Mouse (Mus musculus): Measurements from ENCODE around the gene S1pr3. TPM values are rescaled to one million over a fixed set of nuclear protein-coding genes. Genes with fewer than 3 reads are reported as not detected.

S1pr3 gene
- polyA plus RNA-seq, 1 experiment = 51.1 TPM

- no peak for TF ChIP-seq CTCF (IDR thresholded peaks at IDR 0.05; ENCODE audit: insufficient read depth, low read length)
- no peak for TF ChIP-seq POLR2A (IDR thresholded peaks at IDR 0.05; ENCODE audit: borderline replicate concordance, extremely low read depth, low read depth, low read length)
These were observed 28.8 kb upstream of the S1pr3 start for GRCm38 (mm10) chr13:51379596-51379995.

DNA sequence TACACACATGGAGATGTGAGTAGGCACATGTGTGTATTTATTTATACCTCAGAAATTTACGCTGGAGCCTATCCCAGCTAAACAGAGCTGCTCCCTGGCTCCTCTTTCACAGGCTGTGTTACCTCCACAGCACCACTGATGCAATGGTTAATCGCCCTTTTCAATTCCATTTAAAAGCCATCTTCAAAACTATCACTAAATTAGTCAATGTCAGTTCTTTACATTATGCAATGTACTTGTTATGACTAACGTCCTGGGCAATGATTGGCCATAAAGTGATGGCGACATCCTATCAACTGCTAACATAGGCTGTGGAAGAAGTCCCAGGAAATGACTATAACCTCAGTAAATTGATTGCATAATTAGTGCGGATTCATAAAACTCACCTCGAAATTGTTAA lies 26.9 kb upstream of the S1pr3 start:
- TF ChIP-seq CTCF (IDR thresholded peaks at IDR 0.05; ENCODE audit: insufficient read depth, low read length) (no peak), POLR2A (IDR thresholded peaks at IDR 0.05; ENCODE audit: borderline replicate concordance, extremely low read depth, low read depth, low read length) (no peak)
- H3K4me1 ChIP-seq (ENCODE audit: control insufficient read depth, insufficient read depth, low read length) = no peaks in the 10 kb centered on the region; the same call in 1 of the 2 replicates
- 72% methylated on average over 6 of the region's 6 CpGs for WGBS
- DNase-seq = no peak
- no peak overlapping the region for H3K4me3 ChIP-seq (replicated peaks; ENCODE audit: extremely low read depth, low read depth, low read length)

More at GRCm38 (mm10) chr13:51379596-51379995, 28.8 kb upstream of the S1pr3 start:
- WGBS = 44% methylated on average over 6 of the region's 6 CpGs
- no peak for DNase-seq
- no peaks in the 10 kb centered on the region; the same call in 1 of the 2 replicates for H3K4me1 ChIP-seq (ENCODE audit: control insufficient read depth, insufficient read depth, low read length)
- no peak overlapping the region for H3K4me3 ChIP-seq (replicated peaks; ENCODE audit: extremely low read depth, low read depth, low read length)

- H3K4me3 ChIP-seq (replicated peaks; ENCODE audit: extremely low read depth, low read depth, low read length) = no peak overlapping the region
- TF ChIP-seq CTCF (IDR thresholded peaks at IDR 0.05; ENCODE audit: insufficient read depth, low read length) = no peak
- no peak for TF ChIP-seq POLR2A (IDR thresholded peaks at IDR 0.05; ENCODE audit: borderline replicate concordance, extremely low read depth, low read depth, low read length)
- H3K4me1 ChIP-seq (ENCODE audit: control insufficient read depth, insufficient read depth, low read length) = no peaks in the 10 kb centered on the region
- no peak for DNase-seq
- 81% methylated on average over 2 of the region's 2 CpGs for WGBS
These were observed 23.5 kb upstream of the S1pr3 start for GRCm38 (mm10) chr13:51384899-51385298.

DNA sequence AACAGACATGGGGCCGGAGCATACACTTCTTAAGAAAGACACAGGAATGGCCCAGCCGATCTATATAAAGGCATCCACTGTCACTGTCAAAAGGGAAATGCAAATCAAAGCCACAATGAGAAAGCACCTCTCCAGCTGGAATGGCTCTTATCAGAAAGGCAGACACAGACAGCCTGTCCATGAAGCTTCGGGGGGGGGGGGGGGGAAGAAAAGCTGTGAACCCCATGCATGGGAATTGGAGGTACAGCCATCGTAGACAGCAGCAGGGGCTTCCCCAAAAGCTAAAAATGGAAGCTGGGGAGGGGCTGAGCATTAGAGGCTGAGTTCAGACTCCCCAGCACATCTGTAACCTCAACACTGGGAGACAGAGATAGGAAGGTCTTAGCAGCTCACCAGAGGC lies 20.5 kb upstream of the S1pr3 start:
- Histone ChIP-seq H3K4me1 (ENCODE audit: control insufficient read depth, insufficient read depth, low read length) (no peaks in the 10 kb centered on the region), H3K4me3 (replicated peaks; ENCODE audit: extremely low read depth, low read depth, low read length) (no peak overlapping the region)
- TF ChIP-seq CTCF (IDR thresholded peaks at IDR 0.05; ENCODE audit: insufficient read depth, low read length) (no peak), POLR2A (IDR thresholded peaks at IDR 0.05; ENCODE audit: borderline replicate concordance, extremely low read depth, low read depth, low read length) (no peak)
- 38% methylated on average over 4 of the region's 4 CpGs for WGBS
- DNase-seq = no peak

GRCm38 (mm10) chr13:51390398-51390797 lies 18.0 kb upstream of the S1pr3 start:
- TF ChIP-seq CTCF (IDR thresholded peaks at IDR 0.05; ENCODE audit: insufficient read depth, low read length) = no peak
- 48% methylated on average over 4 of the region's 4 CpGs for WGBS

DNA sequence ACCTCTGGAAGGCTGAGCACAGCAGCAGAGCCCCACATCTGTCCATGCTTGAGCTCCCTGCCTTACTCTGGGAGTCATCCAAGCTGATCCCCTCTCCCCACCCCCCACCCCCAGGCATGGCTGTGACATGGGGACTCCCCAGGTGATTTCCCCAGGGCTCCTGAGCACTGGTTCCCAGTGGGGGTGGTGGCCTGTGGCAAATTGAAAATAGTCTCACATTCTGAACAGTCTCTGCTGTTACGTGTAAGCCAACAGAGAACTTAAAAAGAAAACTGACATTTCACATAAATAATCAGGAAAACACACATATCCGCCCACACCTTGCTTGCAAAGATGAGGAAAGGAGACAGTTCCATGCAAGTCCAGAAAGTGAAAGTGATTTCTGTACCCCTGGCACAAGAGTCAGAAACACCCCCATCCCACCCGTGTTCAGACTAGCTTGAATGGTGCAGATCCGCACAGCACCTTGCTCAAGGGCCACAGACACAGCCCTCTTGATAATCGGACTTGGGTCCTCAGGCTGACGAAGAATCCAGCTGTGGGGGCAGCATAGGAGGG lies 17.0 kb upstream of the S1pr3 start:
- TF ChIP-seq CTCF (IDR thresholded peaks at IDR 0.05; ENCODE audit: insufficient read depth, low read length) (no peak), POLR2A (IDR thresholded peaks at IDR 0.05; ENCODE audit: borderline replicate concordance, extremely low read depth, low read depth, low read length) (no peak)
- 74% methylated on average over 6 of the region's 6 CpGs for WGBS
- H3K4me3 ChIP-seq (replicated peaks; ENCODE audit: extremely low read depth, low read depth, low read length) = no peak overlapping the region
- no peaks in the 10 kb centered on the region for H3K4me1 ChIP-seq (ENCODE audit: control insufficient read depth, insufficient read depth, low read length)
- DNase-seq = no peak

More at GRCm38 (mm10) chr13:51390398-51390797, 18.0 kb upstream of the S1pr3 start:
- Histone ChIP-seq H3K4me1 (ENCODE audit: control insufficient read depth, insufficient read depth, low read length) (no peaks in the 10 kb centered on the region), H3K4me3 (replicated peaks; ENCODE audit: extremely low read depth, low read depth, low read length) (no peak overlapping the region)
- DNase-seq = no peak

DNA sequence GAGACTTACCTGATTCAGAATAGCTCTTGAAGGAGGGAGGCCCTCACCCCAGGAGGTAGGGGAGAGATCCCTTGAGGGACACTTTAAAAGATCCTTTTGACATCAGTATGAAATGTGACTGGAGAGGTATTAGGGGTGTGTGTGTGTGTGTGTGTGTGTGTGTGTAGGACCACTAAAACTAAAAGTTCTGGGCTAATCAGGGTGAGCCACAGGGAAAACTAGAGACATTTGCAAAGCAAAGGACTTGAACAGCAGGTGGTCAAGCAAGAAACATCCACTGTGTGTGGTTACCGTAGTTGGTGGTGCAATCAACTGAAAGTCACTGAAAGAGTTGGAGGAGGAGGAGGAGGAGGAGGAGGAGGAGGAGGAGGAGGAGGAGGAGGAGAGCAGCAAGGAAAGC lies 16.2 kb upstream of the S1pr3 start:
- no peak for DNase-seq
- WGBS = 67% methylated on average over 1 of the region's 1 CpGs
- Histone ChIP-seq H3K4me3 (replicated peaks; ENCODE audit: extremely low read depth, low read depth, low read length) (no peak overlapping the region), H3K4me1 (ENCODE audit: control insufficient read depth, insufficient read depth, low read length) (no peaks in the 10 kb centered on the region)
- no peak for TF ChIP-seq POLR2A (IDR thresholded peaks at IDR 0.05; ENCODE audit: borderline replicate concordance, extremely low read depth, low read depth, low read length)
- no peak for TF ChIP-seq CTCF (IDR thresholded peaks at IDR 0.05; ENCODE audit: insufficient read depth, low read length)

DNA sequence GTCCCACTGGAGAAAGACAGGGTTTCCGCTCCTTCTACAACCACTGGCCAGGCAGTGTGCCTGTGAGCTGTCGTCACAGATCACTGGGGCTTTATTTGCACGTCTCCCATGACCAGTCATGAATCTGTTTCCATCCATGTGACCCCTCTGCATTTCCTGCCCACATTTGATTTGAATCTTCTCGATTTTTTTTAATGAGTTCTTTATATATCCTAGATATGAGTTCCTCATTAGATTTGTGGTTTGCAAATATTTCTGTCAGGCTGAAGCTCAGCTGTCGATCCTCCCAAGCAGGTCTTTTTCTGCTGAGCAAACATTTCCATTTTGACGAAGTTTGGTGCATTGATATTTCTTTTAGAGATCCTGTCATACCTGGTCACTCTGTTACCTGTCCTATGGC lies 10.6 kb upstream of the S1pr3 start:
- no peak overlapping the region for H3K4me3 ChIP-seq (replicated peaks; ENCODE audit: extremely low read depth, low read depth, low read length)
- TF ChIP-seq POLR2A (IDR thresholded peaks at IDR 0.05; ENCODE audit: borderline replicate concordance, extremely low read depth, low read depth, low read length) = no peak
- DNase-seq = no peak
- 67% methylated on average over 6 of the region's 6 CpGs for WGBS
- no peaks in the 10 kb centered on the region for H3K4me1 ChIP-seq (ENCODE audit: control insufficient read depth, insufficient read depth, low read length)

DNA sequence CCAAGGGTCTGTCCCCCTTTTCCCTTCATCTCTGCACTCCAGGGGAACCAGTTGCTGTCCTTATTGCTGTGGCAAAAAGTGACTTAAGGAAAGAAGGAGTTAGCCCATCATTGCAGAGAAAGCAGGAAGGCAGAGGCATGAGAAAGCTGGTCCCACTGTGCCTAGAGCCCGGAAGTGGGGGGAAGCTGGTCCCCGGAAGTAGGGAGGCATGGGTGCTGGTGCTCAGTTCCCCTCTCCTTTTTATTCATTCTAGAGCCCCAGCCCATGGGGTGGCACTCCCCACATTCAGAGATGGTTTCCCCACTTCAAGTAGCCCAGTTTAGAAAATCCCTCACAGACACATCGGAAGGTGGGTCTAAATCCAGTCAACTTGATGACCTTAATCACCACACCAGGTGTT lies 8.9 kb upstream of the S1pr3 start:
- WGBS = 88% methylated on average over 3 of the region's 3 CpGs
- H3K4me3 ChIP-seq (replicated peaks; ENCODE audit: extremely low read depth, low read depth, low read length) = no peak overlapping the region
- TF ChIP-seq CTCF (IDR thresholded peaks at IDR 0.05; ENCODE audit: insufficient read depth, low read length) = no peak
- TF ChIP-seq POLR2A (IDR thresholded peaks at IDR 0.05; ENCODE audit: borderline replicate concordance, extremely low read depth, low read depth, low read length) = no peak
- no peak for DNase-seq
- no peaks in the 10 kb centered on the region for H3K4me1 ChIP-seq (ENCODE audit: control insufficient read depth, insufficient read depth, low read length)

DNA sequence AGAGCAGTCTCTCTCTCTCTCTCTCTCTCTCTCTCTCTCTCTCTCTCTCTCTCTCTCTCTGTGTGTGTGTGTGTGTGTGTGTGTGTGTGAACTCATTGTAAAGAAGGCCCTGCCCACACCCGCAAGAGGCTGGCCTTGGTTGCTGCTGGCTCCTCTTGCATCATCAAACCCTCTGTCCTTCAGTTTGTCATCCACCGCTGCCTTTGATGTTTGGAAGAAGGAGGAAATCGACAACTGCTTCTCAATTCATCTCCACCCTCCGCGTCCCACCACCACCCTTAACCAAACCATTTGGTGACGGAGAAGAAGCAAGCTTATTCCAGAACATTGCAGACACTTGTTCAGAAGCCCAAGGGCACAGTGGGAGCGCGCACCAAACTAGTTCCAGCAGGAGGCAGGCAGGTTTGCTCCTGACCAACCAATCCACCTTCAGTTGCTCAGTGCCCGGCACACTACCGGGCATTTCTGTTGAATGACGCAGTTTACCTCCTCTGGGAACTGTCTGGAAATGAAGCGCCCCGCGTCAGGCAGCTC lies 8.2 kb upstream of the S1pr3 start:
- 28% methylated on average over 14 of the region's 14 CpGs for WGBS
- no peak for TF ChIP-seq CTCF (IDR thresholded peaks at IDR 0.05; ENCODE audit: insufficient read depth, low read length)
- no peak for TF ChIP-seq POLR2A (IDR thresholded peaks at IDR 0.05; ENCODE audit: borderline replicate concordance, extremely low read depth, low read depth, low read length)
- no peak for DNase-seq
- no peak overlapping the region for H3K4me3 ChIP-seq (replicated peaks; ENCODE audit: extremely low read depth, low read depth, low read length)
- no peaks in the 10 kb centered on the region for H3K4me1 ChIP-seq (ENCODE audit: control insufficient read depth, insufficient read depth, low read length)

Measured in lung, adult 2 months (tissue).